Mouse (Mus musculus) ovary, postnatal 10 days (tissue): ENCODE measurements around the gene Fam131a.
"Not testable (repeated sequence)": the region's sequence is repeated elsewhere in the genome, so short reads cannot be mapped to it uniquely, and the experiment has no call there.

Experiments used
- DNase-seq: peaks from one replicate; pipeline ENCODE4 v3.0.0; 2022; ENCODE audit warnings: low spot score

Gene Fam131a

GRCm38 (mm10) chr16:20693111-20693701 lies at the start of gene Fam131a:
Gene Fam131a, plus strand, starts transcription at chr16:20693241.
- peak; percentile 67 for DNase-seq

- no peak for DNase-seq
Measured at GRCm38 (mm10) chr16:20643911-20644310, 49.1 kb upstream of the Fam131a start.

- peak; percentile 95 for DNase-seq
Measured at GRCm38 (mm10) chr16:20651076-20651946, 41.7 kb upstream of the Fam131a start, which contains the start of gene Psmd2. Gene Psmd2, plus strand, starts transcription at chr16:20651652.

GRCm38 (mm10) chr16:20651947-20652310 lies 41.1 kb upstream of the Fam131a start:
- DNase-seq: no peak

GRCm38 (mm10) chr16:20653315-20653714 lies 39.7 kb upstream of the Fam131a start:
- no peak for DNase-seq

- DNase-seq: no peak
Measured at GRCm38 (mm10) chr16:20657661-20658060, 35.4 kb upstream of the Fam131a start.

- not testable (repeated sequence) for DNase-seq
Measured at GRCm38 (mm10) chr16:20668013-20668412, 25.0 kb upstream of the Fam131a start, which contains the start of gene Eif4g1. Gene Eif4g1, plus strand, starts transcription at chr16:20668313.

- no peak for DNase-seq
Measured at GRCm38 (mm10) chr16:20670291-20670690, 22.8 kb upstream of the Fam131a start.

GRCm38 (mm10) chr16:20671886-20672285 lies 21.2 kb upstream of the Fam131a start:
- DNase-seq: no peak

GRCm38 (mm10) chr16:20672500-20672902 lies 20.5 kb upstream of the Fam131a start:
- DNase-seq: peak; percentile 83

- DNase-seq: no peak
Measured at GRCm38 (mm10) chr16:20672965-20673705, 19.9 kb upstream of the Fam131a start.

GRCm38 (mm10) chr16:20673706-20674303 lies 19.2 kb upstream of the Fam131a start:
- DNase-seq: no peak

GRCm38 (mm10) chr16:20675213-20675612 lies 17.8 kb upstream of the Fam131a start:
- no peak for DNase-seq

GRCm38 (mm10) chr16:20676702-20677101 lies 16.3 kb upstream of the Fam131a start:
- no peak for DNase-seq

- DNase-seq: no peak
Measured at GRCm38 (mm10) chr16:20677380-20677779, 15.7 kb upstream of the Fam131a start.

GRCm38 (mm10) chr16:20677974-20678675 lies 14.9 kb upstream of the Fam131a start:
- DNase-seq: no peak

- DNase-seq: no peak
Measured at GRCm38 (mm10) chr16:20690774-20691173, 2.3 kb upstream of the Fam131a start.

GRCm38 (mm10) chr16:20691617-20692016 lies 1.4 kb upstream of the Fam131a start:
- DNase-seq: no peak

- DNase-seq: no peak
Measured at GRCm38 (mm10) chr16:20692241-20692965, 638 bp upstream of the Fam131a start.

- DNase-seq: no peak
Measured at GRCm38 (mm10) chr16:20694781-20695180, 1.7 kb downstream of the Fam131a start.
